Mouse (Mus musculus) C2C12 (cell line): ENCODE data around the gene Nfib. TPM values are rescaled to one million over a fixed set of nuclear protein-coding genes. Genes with fewer than 3 reads are reported as not detected.

Experiments used
- H3K27me3 ChIP-seq: one replicate; pipeline ENCODE4 v1.6.1; 2011; ENCODE audit not compliant: control insufficient read depth, insufficient read depth, insufficient read length
- H3K36me3 ChIP-seq: one replicate; pipeline ENCODE4 v1.6.1; 2011; ENCODE audit not compliant: control insufficient read depth, insufficient read depth
- H3K4me3 ChIP-seq: one replicate; pipeline ENCODE4 v1.5.1; 2011; ENCODE audit warnings: mild to moderate bottlenecking, control low read depth; ENCODE audit not compliant: poor library complexity, insufficient read depth, severe bottlenecking
- H3K79me2 ChIP-seq: one replicate; pipeline ENCODE4 v1.6.1; 2011; ENCODE audit not compliant: control insufficient read depth, insufficient read depth
- H3K79me3 ChIP-seq: one replicate; pipeline ENCODE4 v1.6.1; 2011; ENCODE audit warnings: low read depth, control low read depth
- H3ac ChIP-seq: one replicate; pipeline ENCODE3; 2011; ENCODE audit warnings: low read depth; ENCODE audit not compliant: control insufficient read depth, insufficient read length
- CEBPB ChIP-seq: IDR thresholded peaks from one replicate; pipeline ENCODE4 v1.6.1; 2011; ENCODE audit warnings: low read depth, mild to moderate bottlenecking, control low read depth, moderate library complexity
- CTCF ChIP-seq: IDR thresholded peaks from one replicate; pipeline ENCODE4 v1.5.1; 2011; ENCODE audit not compliant: control insufficient read depth, insufficient read depth, insufficient read length
- FOSL1 ChIP-seq: IDR thresholded peaks from one replicate; pipeline ENCODE4 v1.8.0; 2011; ENCODE audit warnings: mild to moderate bottlenecking, low read length; ENCODE audit not compliant: poor library complexity, insufficient read depth, severe bottlenecking
- MAX ChIP-seq: IDR thresholded peaks from one replicate; pipeline ENCODE4 v1.6.1; 2011; ENCODE audit warnings: mild to moderate bottlenecking, control low read depth
- MYOD1 ChIP-seq: IDR thresholded peaks from one replicate; pipeline ENCODE4 v1.6.1; 2011; ENCODE audit warnings: low read depth; ENCODE audit not compliant: control insufficient read depth, insufficient read length
- MYOG ChIP-seq: IDR thresholded peaks from one replicate; pipeline ENCODE4 v1.6.1; 2011; ENCODE audit not compliant: control insufficient read depth, insufficient read length; ENCODE audit errors: extremely low read depth
- USF1 ChIP-seq: IDR thresholded peaks from one replicate; pipeline ENCODE4 v1.6.1; 2011; ENCODE audit warnings: low read depth, mild to moderate bottlenecking, control low read depth, moderate library complexity
- polyA plus RNA-seq: library from polyadenylated mRNA; unstranded; fragments of >200 nt; fragmentation: generic; extraction: Trizol; gene quantifications from one replicate; pipeline ENCODE4 v1.2.1, GENCODE M21; 2012; ENCODE audit warnings: missing spikeins

Nfib gene
- polyA plus RNA-seq, 1 experiment = 5.1 TPM

DNA sequence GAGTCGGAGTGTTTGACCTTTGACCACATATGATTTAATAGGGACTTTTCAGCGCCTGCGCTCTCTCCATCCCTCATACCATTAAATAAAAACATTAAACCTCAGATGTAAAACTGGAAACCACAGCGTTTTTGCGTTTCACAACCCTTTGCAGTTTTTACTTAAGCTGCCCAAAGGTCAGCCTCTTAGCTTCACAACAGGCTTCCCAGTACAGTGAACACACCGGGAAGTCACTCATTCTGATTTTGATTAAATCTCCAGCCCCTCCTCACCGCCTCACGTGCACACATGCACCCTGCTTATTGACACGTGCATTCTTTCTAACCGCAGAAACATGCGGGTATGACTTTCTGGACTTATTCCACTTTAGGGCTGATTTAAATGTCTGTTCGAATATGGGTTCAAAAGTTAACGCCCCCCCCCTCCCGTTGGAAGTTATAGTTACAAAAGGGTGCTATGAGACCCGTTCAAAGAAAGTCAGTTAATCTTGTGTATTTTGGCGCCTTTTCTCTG is 194.5 kb downstream of the Nfib start:
- no peaks in the 10 kb centered on the region for H3K79me2 ChIP-seq
- no peak overlapping the region for H3K4me3 ChIP-seq
- peak overlapping the region; percentile 20 for H3ac ChIP-seq
- H3K36me3 ChIP-seq = no peaks in the 10 kb centered on the region
- TF ChIP-seq USF1 (peak; percentile 57), MYOD1 (no peak), CEBPB (peak; percentile 69), FOSL1 (no peak), CTCF (no peak), MAX (peak; percentile 70), MYOG (no peak)
- no peaks in the 10 kb centered on the region for H3K79me3 ChIP-seq
- H3K27me3 ChIP-seq = no peaks in the 10 kb centered on the region

DNA sequence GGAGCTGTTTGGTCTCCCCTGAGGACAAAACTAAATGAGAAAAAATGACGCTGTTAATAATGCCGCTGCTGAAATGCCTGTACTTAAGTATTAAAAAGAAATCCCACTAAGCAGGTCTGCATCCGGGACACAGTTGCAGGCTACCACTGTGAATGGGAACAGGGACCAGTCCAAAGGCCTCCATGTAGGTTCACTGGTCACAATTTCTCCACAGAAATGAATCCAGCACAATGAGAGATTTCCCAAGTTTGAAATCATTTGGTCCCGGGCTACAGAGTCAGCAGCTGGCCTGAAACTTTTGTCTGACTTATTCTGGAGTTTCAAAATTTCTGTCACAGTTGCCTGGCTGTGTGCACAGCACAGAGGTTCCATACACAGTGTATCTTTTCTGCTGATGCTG is 195.8 kb downstream of the Nfib start:
- Histone ChIP-seq H3K36me3 (no peaks in the 10 kb centered on the region), H3K27me3 (no peaks in the 10 kb centered on the region), H3K4me3 (no peak overlapping the region), H3K79me3 (peaks cover under 1% of the 10 kb centered on the region), H3K79me2 (peaks cover under 1% of the 10 kb centered on the region), H3ac (no peak overlapping the region)
- TF ChIP-seq FOSL1 = no peak

DNA sequence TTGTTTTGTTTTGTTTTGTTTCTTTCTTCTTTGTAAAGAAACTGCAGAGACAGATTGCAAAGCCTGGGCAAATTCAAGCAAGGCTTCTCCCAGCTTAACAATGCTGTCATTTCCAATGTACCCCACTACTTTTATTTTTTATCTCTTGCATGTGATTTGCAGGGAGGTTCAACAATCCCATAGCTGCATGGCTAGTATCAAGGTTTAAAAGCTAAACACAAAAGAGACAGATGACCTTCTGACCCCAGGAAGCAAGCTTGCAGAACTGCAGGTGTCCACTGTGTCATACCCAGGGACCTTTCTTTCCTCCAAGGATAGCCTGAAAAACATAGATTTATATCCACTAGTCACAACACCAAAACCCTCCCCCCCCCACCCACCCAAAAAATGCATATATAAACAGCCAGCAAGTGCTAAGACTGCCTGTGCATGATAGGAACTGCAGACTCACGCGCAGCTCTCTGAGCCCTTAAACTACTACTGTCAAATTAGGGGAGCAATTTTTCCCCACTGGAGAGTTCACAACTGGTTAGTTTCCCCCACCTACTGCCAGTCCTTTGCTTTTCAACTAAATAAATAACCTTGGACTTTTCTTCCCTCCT is 196.3 kb downstream of the Nfib start:
- Histone ChIP-seq H3ac (no peak overlapping the region), H3K4me3 (no peak overlapping the region), H3K79me2 (peaks cover 6% of the 10 kb centered on the region), H3K36me3 (no peaks in the 10 kb centered on the region), H3K79me3 (peaks cover 5% of the 10 kb centered on the region), H3K27me3 (no peaks in the 10 kb centered on the region)
- no peak for TF ChIP-seq FOSL1
- TF ChIP-seq CTCF = no peak

DNA sequence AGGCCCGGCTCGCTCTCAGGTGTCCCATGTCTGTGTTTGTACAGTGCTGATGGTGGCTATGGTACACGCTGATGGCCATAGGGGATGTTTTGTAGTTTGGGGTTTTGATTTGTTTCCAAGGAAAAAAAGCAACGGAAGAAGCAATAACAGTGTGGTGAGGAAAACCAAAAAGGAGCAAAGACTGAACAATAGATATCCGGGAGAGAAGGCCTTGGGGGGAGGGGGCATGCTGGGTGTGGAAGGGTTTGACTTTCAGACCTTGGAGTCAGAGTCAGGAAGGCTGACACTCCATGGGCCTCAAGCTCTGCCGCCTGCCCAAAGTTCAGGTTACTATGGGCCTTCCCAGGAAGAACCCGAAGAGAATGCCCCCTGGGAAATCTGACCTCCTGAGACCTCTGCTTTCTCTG is 197.3 kb downstream of the Nfib start:
- peaks cover 13% of the 10 kb centered on the region for H3K79me3 ChIP-seq
- H3K4me3 ChIP-seq = no peak overlapping the region
- H3K79me2 ChIP-seq = peaks cover 16% of the 10 kb centered on the region
- no peaks in the 10 kb centered on the region for H3K36me3 ChIP-seq
- no peak overlapping the region for H3ac ChIP-seq
- no peak for TF ChIP-seq FOSL1
- H3K27me3 ChIP-seq = no peaks in the 10 kb centered on the region

DNA sequence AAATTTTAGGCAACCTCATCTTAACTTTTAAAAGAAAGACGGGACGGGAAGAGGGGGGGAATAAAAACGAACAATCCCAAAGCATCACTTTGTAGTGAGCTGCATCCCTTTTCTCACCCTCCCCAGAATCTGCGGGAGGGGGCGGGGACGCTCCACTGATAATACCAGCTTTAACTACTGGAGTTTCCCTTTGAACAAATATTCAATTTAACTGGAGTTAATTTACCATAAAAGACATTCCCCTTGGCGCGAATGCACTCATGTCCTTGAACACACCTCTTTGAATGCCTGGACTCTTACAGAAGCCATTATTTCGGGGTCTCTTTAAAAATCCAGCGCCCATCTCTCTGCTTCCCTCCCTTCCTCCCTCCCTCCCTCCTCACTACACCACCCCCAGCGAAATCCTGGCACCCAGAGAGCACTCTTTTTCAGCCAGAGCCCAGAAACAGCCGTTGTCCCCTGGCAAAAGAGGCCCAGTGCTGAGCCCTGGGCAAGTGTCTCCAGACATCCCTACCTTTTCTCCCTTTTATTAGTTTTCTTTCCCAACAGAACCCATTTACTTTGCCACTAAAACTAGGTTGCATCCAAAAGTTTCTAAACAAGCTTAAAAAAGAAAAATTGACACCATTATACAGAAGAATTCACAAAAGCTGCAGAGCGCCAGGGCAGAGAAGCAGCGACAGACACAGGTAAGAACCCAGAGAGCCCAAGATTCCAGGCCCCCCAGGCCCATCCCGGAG is 197.8 kb downstream of the Nfib start:
- Histone ChIP-seq H3K79me3 (peaks cover 19% of the 10 kb centered on the region), H3K27me3 (no peaks in the 10 kb centered on the region), H3ac (no peak overlapping the region), H3K4me3 (no peak overlapping the region), H3K79me2 (peaks cover 21% of the 10 kb centered on the region), H3K36me3 (no peaks in the 10 kb centered on the region)
- no peak for TF ChIP-seq USF1
- no peak for TF ChIP-seq CEBPB
- TF ChIP-seq FOSL1 = no peak
- TF ChIP-seq MYOD1 = no peak
- no peak for TF ChIP-seq MAX
- no peak for TF ChIP-seq MYOG
- TF ChIP-seq CTCF = no peak

DNA sequence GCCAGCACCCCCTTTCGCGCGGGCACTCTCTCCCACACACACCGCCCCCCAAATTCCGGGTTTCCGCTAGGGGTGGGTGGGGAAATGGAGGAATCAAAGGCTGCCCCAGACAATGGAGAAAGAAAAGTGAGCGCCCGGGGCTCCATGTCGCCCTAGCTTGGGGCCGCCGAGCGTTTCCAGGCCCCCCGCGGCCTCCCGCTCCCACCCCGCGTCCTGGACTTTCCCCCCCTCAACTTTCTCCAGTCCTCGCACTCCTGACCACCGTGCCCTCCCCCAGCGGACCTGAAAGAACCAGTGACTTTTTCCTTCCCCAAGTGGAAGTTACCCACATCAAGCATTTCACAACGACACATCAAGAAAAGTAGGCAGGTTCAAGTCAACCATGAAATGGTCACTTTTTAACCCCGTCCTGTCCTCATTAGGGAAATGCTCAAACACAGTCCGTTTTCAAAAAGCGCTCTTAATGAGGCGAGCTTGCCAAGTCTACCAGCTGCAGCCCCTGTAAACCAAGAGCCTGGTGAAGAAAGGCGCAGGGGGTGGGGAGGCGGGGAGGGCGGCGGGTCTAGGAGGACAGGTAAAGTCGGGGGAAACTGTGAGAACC is 198.7 kb downstream of the Nfib start:
- H3ac ChIP-seq = peak overlapping the region; percentile 60
- peaks cover 28% of the 10 kb centered on the region for H3K79me3 ChIP-seq
- H3K27me3 ChIP-seq = no peaks in the 10 kb centered on the region

More for the DNA sequence above, 198.7 kb downstream of the Nfib start:
- no peak for TF ChIP-seq MYOD1
- no peak for TF ChIP-seq USF1
- TF ChIP-seq MYOG = no peak
- TF ChIP-seq CEBPB = no peak
- no peak for TF ChIP-seq CTCF
- no peak for TF ChIP-seq FOSL1
- no peak for TF ChIP-seq MAX
- Histone ChIP-seq H3K79me2 (peaks cover 30% of the 10 kb centered on the region), H3K4me3 (peak overlapping the region; percentile 80), H3K36me3 (no peaks in the 10 kb centered on the region)
